Mouse (Mus musculus) heart, embryonic 15.5 days (tissue): Measurements from ENCODE around the gene Rnf150. TPM values are rescaled to one million over a fixed set of nuclear protein-coding genes. Genes with fewer than 3 reads are reported as not detected.

ENCODE experiments used
- ATAC-seq: fragments of 200-750 bp; cut with Nextera tagmentation; replicated peaks from 2 replicates; pipeline ENCODE4 v1.8.0; 2017; ENCODE audit warnings: low read depth, moderate TSS enrichment; ENCODE audit not compliant: insufficient number of reproducible peaks, insufficient read depth, low FRiP score
- H3K27ac ChIP-seq: fragments of 300-500 bp; sonication (generic); 2 replicates; pipeline ENCODE4 v1.5.1; 2015; ENCODE audit warnings: mild to moderate bottlenecking, inconsistent platforms
- H3K27me3 ChIP-seq: fragments of 300-500 bp; sonication (generic); 2 replicates; pipeline ENCODE4 v1.6.1; 2015; ENCODE audit warnings: inconsistent platforms
- H3K36me3 ChIP-seq: fragments of 300-500 bp; sonication (generic); 2 replicates; pipeline ENCODE4 v1.6.1; 2015; ENCODE audit warnings: mild to moderate bottlenecking, inconsistent platforms
- H3K4me1 ChIP-seq: fragments of 300-500 bp; sonication (generic); replicated peaks from 2 replicates; pipeline ENCODE4 v1.6.1; 2015; ENCODE audit warnings: inconsistent platforms
- H3K4me2 ChIP-seq: fragments of 300-500 bp; sonication (generic); 2 replicates; pipeline ENCODE4 v1.6.1; 2015; ENCODE audit warnings: inconsistent platforms, mild to moderate bottlenecking, moderate library complexity
- H3K4me3 ChIP-seq: fragments of 300-500 bp; sonication (generic); 2 replicates; pipeline ENCODE4 v1.5.1; 2015; ENCODE audit warnings: mild to moderate bottlenecking, inconsistent platforms
- H3K9ac ChIP-seq: fragments of 300-500 bp; sonication (generic); 2 replicates; pipeline ENCODE4 v1.6.1; 2015; ENCODE audit warnings: mild to moderate bottlenecking, inconsistent platforms
- H3K9me3 ChIP-seq: fragments of 300-500 bp; sonication (generic); replicated peaks from 2 replicates; pipeline ENCODE4 v1.6.1; 2016; ENCODE audit warnings: inconsistent platforms
- WGBS: fragments of 180-500 bp; shearing (Covaris S2); methylation state at CpG from one replicate; pipeline ENCODE4 v1.1.7; 2015; ENCODE audit warnings: mixed read lengths; 5-methylcytosine and 5-hydroxymethylcytosine counted together
- polyA plus RNA-seq: library from polyadenylated mRNA; unstranded; fragments of >200 nt; fragmentation: Nextera tagmentation; extraction: Ambion mirVana; gene quantifications from 2 replicates; pipeline ENCODE4 v1.2.1, GENCODE M21; 2015

The Rnf150 gene
- polyA plus RNA-seq, 1 experiment from 2014 or later, result 0.74 TPM

DNA sequence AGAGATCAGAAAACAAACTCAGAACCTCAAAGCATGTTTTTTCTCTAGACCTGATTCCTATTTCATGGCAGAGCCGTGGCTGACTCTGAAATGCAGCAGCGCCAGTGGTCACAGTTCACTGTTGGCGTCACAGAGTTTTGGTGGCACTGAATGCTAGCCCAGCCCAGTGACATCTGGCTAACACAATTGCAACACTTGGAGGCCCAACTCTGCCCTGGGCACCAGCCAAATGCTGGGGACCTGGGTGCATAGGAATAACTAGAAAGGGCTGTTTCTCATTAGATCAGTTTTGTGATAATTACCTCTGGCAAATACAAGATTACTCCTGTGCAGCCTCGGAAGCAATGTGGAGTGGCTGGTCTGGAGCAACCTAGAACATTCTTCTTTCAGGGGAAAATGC lies 31.9 kb downstream of the Rnf150 start:
- H3K9ac ChIP-seq, result no peak overlapping the region
- H3K27ac ChIP-seq, result no peak overlapping the region
- WGBS, result 71% methylated on average over 4 of the region's 4 CpGs
- no peaks in the 10 kb centered on the region for H3K9me3 ChIP-seq
- no peaks in the 10 kb centered on the region for H3K27me3 ChIP-seq
- H3K4me1 ChIP-seq, result 0 out of 2 replicates have a peak, but pooled peaks cover 5% of the 10 kb centered on the region
- H3K4me3 ChIP-seq, result no peak overlapping the region
- ATAC-seq, result no peak
- H3K36me3 ChIP-seq, result no peaks in the 10 kb centered on the region
- no peak overlapping the region for H3K4me2 ChIP-seq

- H3K27me3 ChIP-seq, result no peaks in the 10 kb centered on the region
- no peak overlapping the region for H3K9ac ChIP-seq
- H3K4me3 ChIP-seq, result no peak overlapping the region
- no peaks in the 10 kb centered on the region for H3K36me3 ChIP-seq
- WGBS, result 85% methylated on average over 2 of the region's 2 CpGs
- ATAC-seq, result no peak
- no peak overlapping the region for H3K4me2 ChIP-seq
- H3K27ac ChIP-seq, result no peak overlapping the region
- H3K9me3 ChIP-seq, result no peaks in the 10 kb centered on the region
- 0 out of 2 replicates have a peak, but pooled peaks cover 5% of the 10 kb centered on the region for H3K4me1 ChIP-seq
These were observed 33.6 kb downstream of the Rnf150 start for GRCm38 (mm10) chr8:82896796-82897195.

- H3K27ac ChIP-seq, result no peak overlapping the region
- H3K9ac ChIP-seq, result no peak overlapping the region
- H3K4me1 ChIP-seq, result 0 out of 2 replicates have a peak, but pooled peaks cover 5% of the 10 kb centered on the region
- H3K4me2 ChIP-seq, result no peak overlapping the region
- WGBS, result 75% methylated on average over 3 of the region's 3 CpGs
- no peak for ATAC-seq
- H3K27me3 ChIP-seq, result no peaks in the 10 kb centered on the region
- H3K4me3 ChIP-seq, result no peak overlapping the region
- no peaks in the 10 kb centered on the region for H3K36me3 ChIP-seq
- no peaks in the 10 kb centered on the region for H3K9me3 ChIP-seq
These were observed 34.7 kb downstream of the Rnf150 start for GRCm38 (mm10) chr8:82897628-82898458.

DNA sequence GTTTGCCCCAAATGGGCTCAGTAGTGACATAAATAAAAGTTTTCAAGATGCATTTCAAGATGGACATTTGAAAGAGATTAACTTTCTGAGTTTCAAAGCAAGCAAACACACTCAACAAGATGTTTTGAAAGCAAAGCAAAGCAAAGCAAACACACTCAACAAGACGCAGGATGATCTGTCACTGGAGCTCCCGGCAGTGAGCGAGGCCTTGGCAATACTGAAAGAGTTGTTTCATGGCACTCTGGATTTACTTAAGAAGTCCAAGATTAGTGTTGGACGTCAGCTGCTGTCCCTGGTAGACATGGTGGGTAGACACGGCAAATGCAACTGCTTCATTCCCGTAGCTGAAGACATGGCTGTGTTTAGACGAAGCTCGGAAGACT lies 35.3 kb downstream of the Rnf150 start:
- H3K36me3 ChIP-seq, result no peaks in the 10 kb centered on the region
- ATAC-seq, result no peak
- no peaks in the 10 kb centered on the region for H3K27me3 ChIP-seq
- WGBS, result 77% methylated on average over 8 of the region's 8 CpGs
- no peak overlapping the region for H3K27ac ChIP-seq
- no peak overlapping the region for H3K9ac ChIP-seq
- no peak overlapping the region for H3K4me3 ChIP-seq
- H3K9me3 ChIP-seq, result no peaks in the 10 kb centered on the region
- no peak overlapping the region for H3K4me2 ChIP-seq
- H3K4me1 ChIP-seq, result peaks cover 8% of the 10 kb centered on the region; the same call in 1 of the 2 replicates

DNA sequence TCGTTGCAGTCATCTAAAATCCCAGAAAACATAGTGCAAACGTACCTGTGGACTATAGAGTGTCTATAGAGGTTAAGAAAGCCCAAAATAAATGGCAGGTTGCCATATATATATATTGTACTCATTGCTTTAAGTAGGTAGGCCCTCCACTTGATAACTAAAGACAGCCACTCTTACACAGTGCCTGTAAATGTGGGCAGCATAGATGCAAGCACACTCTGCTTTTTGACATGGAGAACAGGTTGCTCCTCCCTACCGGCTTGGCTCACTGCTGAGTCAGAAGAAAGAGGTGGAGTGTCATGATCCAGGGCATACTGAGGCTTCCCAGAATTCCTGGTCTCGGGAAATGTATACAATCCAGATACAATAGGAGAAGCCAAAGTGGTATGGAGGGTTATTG lies 37.8 kb downstream of the Rnf150 start:
- Histone ChIP-seq H3K4me1 (peaks cover 19% of the 10 kb centered on the region), H3K4me2 (no peak overlapping the region), H3K36me3 (no peaks in the 10 kb centered on the region), H3K9ac (no peak overlapping the region), H3K27ac (no peak overlapping the region), H3K27me3 (no peaks in the 10 kb centered on the region), H3K9me3 (no peaks in the 10 kb centered on the region), H3K4me3 (no peak overlapping the region)
- ATAC-seq, result no peak
- 79% methylated on average over 4 of the region's 4 CpGs for WGBS

DNA sequence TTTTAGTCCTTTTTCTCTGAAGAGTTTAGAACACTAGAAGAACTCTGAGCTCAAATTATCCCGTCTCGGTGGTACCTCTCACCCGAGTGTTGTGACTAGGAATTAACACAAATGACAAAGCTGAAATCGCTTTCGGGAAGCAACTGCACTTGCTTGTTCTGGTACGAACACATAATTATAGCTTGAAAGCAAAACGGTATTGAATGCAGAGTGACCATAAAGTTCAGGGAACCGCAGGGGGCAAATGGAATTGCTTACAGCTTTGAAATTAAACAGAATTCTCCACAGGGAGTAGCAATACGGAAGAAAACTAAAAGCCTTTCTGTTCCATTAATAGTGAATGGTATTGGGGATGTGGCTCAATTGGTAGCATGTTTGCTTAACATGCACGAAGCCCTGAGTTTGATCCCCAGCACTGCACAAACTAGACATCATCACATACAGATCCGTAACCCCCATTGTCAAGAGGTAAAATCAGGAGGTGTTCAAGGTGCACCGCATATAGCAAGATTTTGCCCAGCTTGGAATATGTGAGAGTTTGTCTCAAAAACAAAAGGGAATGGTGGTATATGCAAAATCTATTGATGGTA lies 38.5 kb downstream of the Rnf150 start:
- Histone ChIP-seq H3K4me3 (no peak overlapping the region), H3K9me3 (no peaks in the 10 kb centered on the region), H3K9ac (no peak overlapping the region), H3K27me3 (no peaks in the 10 kb centered on the region), H3K27ac (no peak overlapping the region), H3K4me1 (peaks cover 23% of the 10 kb centered on the region), H3K4me2 (no peak overlapping the region), H3K36me3 (no peaks in the 10 kb centered on the region)
- no peak for ATAC-seq
- 88% methylated on average over 12 of the region's 12 CpGs for WGBS

DNA sequence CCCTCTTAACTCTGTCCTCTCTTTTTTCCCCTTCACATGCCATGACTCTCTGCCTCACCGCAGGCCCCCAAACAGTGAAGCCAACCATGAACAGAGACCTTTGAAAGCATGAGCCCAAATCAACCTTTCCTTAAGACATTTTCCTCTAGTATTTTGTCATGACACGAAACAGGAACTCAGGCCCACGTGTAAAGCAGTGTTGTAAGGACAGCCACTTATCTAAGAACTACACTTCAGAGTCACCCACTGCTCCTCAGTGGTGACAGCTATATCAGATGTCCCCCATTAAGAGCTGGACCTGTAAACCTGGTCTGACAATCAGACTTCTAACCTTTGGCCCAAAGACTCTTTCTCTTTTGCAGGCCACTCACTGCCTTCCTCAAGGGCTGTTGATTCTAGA lies 40.3 kb downstream of the Rnf150 start:
- H3K4me2 ChIP-seq, result no peak overlapping the region
- H3K9ac ChIP-seq, result no peak overlapping the region
- H3K9me3 ChIP-seq, result no peaks in the 10 kb centered on the region
- no peak overlapping the region for H3K27ac ChIP-seq
- 39% methylated on average over 3 of the region's 3 CpGs for WGBS
- H3K36me3 ChIP-seq, result no peaks in the 10 kb centered on the region
- no peaks in the 10 kb centered on the region for H3K27me3 ChIP-seq
- ATAC-seq, result no peak
- H3K4me1 ChIP-seq, result peaks cover 25% of the 10 kb centered on the region
- no peak overlapping the region for H3K4me3 ChIP-seq

- Histone ChIP-seq H3K9me3 (no peaks in the 10 kb centered on the region), H3K9ac (no peak overlapping the region), H3K4me2 (no peak overlapping the region), H3K4me3 (no peak overlapping the region), H3K27me3 (no peaks in the 10 kb centered on the region), H3K27ac (no peak overlapping the region), H3K36me3 (no peaks in the 10 kb centered on the region), H3K4me1 (peaks cover 25% of the 10 kb centered on the region)
- WGBS, result 67% methylated on average over 3 of the region's 3 CpGs
- ATAC-seq, result no peak
These were observed 44.1 kb downstream of the Rnf150 start for GRCm38 (mm10) chr8:82907271-82907670.

DNA sequence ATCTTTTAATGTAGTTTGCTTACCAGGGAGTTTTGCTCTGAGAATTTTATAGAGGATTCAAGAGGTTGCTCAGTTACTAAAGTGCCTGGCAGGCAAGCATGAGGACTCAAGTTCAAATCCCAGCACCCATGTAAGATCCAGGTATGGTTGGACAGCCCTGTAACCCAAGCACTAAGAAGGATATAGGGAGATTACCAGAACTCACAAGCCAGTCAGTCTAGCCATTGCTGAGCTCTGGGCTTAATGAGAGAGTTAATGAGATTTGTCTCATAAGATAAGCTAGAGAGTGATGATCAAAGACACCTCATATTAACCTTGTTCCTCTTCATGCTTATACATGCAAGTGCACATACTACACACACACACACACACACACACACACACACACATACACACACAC lies 48.3 kb downstream of the Rnf150 start:
- H3K4me2 ChIP-seq, result no peak overlapping the region
- no peaks in the 10 kb centered on the region for H3K36me3 ChIP-seq
- H3K27ac ChIP-seq, result no peak overlapping the region
- no peak overlapping the region for H3K4me3 ChIP-seq
- no peak for ATAC-seq
- no peaks in the 10 kb centered on the region for H3K9me3 ChIP-seq
- no peak overlapping the region for H3K9ac ChIP-seq
- no peaks in the 10 kb centered on the region for H3K27me3 ChIP-seq
- H3K4me1 ChIP-seq, result 0 out of 2 replicates have a peak, but pooled peaks cover 9% of the 10 kb centered on the region

- Histone ChIP-seq H3K4me1 (peaks cover 8% of the 10 kb centered on the region; the same call in 1 of the 2 replicates), H3K9me3 (no peaks in the 10 kb centered on the region), H3K4me3 (no peak overlapping the region), H3K4me2 (no peak overlapping the region), H3K27ac (no peak overlapping the region), H3K27me3 (no peaks in the 10 kb centered on the region), H3K36me3 (no peaks in the 10 kb centered on the region), H3K9ac (no peak overlapping the region)
- no peak for ATAC-seq
- whole genome bisulfite sequencing, result 79% methylated on average over 4 of the region's 4 CpGs
These were observed 49.1 kb downstream of the Rnf150 start for GRCm38 (mm10) chr8:82912282-82912681.

- Histone ChIP-seq H3K36me3 (no peaks in the 10 kb centered on the region), H3K4me1 (peaks cover 10% of the 10 kb centered on the region), H3K4me2 (no peak overlapping the region), H3K9ac (no peak overlapping the region), H3K27me3 (no peaks in the 10 kb centered on the region), H3K27ac (no peak overlapping the region), H3K4me3 (no peak overlapping the region), H3K9me3 (no peaks in the 10 kb centered on the region)
- 84% methylated on average over 3 of the region's 3 CpGs for WGBS
- no peak for ATAC-seq
These were observed 51.4 kb downstream of the Rnf150 start for GRCm38 (mm10) chr8:82914543-82914942.
